Mouse (Mus musculus) frontal cortex, postnatal 10 days (tissue): ENCODE measurements around the gene Mob3c.
A peak's percentile ranks its signal among the peaks of the same experiment; 100 is the strongest.

ENCODE experiments used
- DNase-seq, 2 experiments: peaks; one replicate each; pipeline ENCODE4 v3.0.0; 2022; ENCODE audit warnings: low spot score in 2 of 2, mixed read lengths in 1 of 2

The Mob3c gene

DNA sequence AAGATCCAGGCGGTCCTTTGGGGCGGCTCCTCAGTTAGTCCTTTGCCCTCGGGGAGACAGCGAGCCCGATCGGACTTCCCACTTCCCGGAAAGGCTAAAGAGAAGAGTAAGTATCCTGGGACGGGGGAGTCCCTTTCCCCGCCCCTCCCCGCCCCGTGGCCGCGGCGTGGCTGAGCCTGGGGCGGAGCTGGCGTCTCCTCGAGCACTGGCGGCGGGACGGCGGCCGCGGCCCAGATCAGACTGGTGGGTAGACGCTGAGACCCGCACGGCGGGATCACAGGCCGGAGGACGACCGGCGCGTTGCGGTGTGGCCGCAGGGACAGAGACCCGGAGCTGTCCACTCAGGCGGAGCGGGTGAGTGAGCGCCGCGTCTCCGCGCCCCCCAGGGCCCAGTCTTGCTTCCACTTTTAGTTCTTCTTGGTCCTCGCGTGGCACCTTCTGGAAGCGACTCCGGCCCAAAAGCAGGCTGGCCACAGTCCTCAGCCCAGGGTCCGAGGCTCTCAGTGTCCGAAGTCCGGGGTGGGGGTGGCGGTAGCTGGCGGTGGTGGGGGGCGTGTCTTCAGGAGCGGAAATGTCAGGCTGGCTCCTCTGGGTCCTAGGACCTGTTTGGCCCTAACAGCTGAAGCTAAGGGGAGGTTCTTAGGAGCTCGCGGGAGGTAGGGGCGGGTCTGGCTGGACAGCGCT lies at the start of gene Mob3c:
Gene Mob3c, plus strand, starts transcription at position 205 of the 684 bp plus-strand sequence.
- peak; percentile 25 to 58 for DNase-seq

DNA sequence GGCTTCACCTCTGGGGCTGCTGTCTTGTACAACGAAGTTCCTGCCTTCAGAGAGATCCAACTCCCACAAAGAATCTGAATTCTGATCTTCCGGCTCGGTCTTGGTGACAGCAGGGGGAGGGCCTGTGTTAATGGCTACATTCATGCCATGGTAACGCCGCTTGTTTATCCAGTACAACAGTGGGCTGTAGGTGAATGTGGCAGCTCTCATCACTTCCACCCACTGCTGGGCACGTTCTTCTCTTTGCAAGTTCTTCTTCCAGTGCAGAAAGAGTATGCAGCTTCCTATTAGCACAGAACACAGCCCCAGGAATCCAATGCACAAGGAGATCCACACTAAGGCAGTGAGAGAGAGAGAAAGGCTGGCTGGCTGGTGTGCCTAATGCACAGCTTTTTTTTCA lies 47.6 kb upstream of the Mob3c start:
- DNase-seq = no peak

DNA sequence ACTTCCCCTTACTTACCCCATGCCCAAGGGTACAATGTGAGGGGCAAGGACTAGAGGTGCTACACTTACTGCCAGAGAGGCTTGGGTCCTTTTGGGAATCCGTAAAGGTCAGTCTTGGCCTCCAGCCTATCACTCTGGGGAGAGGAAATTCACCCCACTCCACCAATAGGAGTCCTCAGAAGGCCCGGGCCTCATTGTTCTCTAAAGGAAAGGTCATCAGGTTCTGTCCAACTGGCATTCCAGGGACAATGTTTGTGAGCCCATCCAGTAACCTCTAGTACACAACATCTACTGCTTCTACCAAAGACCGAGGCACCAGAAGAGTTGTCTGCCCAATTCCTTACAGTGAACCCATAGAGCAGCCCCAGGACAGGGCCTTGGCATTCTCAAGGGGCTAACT lies 47.0 kb upstream of the Mob3c start, which contains the start of gene Tex38:
Gene Tex38, minus strand, starts transcription at position 101 of the 400 bp plus-strand sequence.
- no peak for DNase-seq

DNA sequence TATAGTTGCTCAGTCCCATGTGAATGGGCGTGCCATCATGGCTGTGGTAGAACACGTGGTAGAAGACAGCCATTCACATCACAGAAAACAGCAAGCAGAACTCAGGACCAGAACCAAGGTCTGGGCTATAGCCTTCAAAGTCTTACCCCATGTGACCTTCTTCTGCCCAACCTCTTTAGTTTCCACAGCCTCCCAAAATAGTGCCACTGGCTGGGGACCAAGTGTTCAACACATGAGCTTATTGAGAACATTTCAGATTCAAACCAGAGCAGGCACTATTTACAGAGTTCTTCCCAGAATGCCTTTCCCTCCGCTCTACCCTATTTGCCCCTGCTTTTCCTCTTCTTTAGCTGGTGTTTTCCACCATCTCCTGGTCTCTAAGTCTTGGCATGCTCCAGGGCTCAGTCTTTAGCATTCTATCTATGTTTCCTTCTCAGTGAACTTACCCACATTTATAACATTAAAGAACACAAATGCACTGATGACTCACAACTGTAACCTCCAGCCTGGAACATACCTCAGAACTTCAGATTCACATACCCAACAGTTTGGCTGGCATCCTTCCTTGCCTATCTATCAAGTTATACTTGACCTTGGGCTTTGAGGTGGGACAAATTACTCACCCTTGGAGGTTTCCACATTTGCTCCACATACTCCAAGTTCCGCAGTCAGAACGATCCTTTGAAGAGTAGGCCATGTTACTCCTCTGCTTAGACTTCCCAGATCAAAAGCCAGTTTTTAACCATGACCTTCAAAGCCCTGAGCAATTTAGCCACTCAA lies 45.7 kb upstream of the Mob3c start:
- no peak for DNase-seq

DNA sequence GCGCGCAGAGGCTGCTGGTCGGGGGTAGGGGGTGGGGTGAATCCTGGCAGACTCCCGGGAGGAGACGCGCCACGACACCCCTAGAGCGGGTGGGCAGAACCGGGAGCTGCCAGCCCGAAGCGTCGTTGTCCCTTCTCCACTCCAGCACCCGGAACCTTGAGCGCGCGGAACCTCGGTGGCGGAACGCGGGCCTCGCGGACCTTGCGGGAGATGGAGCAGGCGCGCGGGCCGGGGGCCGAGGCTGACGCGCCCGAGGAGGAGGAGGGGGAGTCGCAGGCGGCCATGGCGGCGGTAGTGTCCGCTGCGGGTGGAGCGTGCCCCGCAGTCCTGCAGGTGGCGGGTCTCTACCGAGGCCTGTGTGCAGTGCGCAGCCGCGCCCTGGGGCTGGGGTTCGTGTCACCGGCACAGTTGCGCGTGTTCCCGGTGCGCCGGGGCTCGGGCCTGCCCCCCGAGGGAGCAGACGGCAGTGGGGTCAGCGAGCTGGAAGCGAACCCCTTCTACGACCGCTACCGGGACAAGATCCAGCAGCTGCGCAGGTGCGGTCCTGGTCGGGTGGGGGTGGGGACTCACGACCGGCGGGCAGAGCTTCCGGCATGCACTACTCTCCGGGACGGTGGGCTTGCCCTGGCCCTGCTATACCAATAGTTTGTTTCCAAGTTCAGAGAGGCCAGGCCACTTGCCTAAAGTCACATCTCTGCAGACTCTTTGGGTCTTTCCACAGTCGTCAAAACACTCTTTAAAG lies 43.0 kb upstream of the Mob3c start, which contains the start of gene Atpaf1:
Gene Atpaf1, plus strand, starts transcription at position 44 of the 742 bp plus-strand sequence.
- DNase-seq = peak; percentile 66 to 80

DNA sequence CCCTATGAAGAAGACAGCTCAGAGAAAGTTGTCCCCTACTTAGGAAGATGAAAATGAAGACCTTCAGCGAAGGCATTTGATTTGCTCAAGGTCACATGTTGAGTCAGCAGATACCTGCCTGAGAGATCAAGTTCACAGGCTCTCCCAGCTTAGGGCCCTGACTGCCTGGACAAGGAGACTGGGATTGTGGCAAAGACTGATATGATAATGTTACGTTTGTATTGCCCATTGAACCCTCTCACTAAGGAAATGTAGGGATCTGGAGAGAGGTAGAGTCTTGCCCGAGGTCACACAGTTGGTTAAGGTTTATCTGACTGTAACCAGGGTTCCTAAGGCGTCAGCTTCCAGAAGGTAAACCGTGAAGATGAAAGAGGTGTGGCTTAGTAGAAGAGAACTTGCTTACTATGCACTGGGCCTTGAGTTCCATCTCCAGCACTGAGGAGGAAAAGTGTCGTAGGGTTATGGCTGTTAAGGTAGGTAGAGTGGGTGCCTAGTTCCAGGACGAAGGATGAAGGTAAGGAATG lies 42.3 kb upstream of the Mob3c start:
- DNase-seq = no peak

DNA sequence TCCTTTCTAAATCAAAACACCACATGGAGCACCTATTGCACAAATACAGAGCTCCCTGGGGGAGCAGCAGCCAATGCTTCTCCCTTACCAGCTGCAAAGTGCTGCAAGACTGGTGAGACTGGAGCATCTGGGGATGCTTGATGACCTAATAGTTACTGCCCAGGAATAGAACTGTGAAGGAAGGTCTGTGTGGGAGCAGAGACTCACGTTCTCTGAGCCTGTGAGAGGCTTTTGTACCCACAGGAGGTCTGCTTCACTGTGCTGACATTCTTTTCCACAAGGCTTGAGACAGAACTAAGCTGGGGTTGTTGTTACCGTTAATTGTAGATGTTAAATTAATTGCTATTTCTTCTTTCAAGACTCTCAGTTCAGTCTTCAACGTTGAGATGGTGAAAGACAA lies 37.0 kb upstream of the Mob3c start:
- DNase-seq = no peak

DNA sequence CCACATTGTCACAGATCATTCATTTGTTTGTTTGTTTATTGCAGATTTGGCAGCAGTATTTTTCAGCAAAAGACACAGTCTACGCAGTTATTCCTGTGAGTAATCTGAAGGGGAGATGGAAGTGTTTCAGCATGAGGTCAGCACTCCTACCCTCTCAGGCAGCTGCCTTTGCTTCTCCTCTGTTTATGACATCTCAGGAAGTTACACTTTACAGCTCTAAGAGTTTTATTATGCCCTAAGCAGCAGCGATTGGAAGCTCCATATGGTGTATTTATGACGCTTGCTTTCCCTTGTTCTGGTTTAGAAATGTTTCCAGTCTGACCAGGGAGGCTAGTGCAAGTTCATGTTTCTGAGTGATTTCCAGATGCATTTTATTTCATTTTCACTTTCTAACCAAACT lies 32.5 kb upstream of the Mob3c start:
- DNase-seq = no peak

DNA sequence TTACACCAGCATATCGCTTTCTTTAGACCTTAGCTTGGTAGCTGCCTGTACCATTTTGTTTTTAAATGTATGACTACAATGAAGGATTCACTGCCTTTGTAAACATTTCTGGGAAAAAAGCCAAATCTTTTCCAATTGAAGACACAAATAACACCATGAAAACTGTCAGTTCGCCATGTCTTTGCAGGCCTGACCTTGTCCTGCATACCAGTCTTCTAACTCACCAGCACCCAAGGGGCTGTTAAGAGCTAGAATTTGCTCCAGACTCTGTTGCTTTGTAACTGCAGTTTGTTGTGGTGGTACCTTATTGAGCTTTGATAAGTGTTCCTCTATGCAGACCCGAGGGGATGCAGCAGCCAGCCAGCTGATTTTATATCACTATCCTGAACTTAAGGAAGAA lies 27.9 kb upstream of the Mob3c start:
- DNase-seq = no peak

DNA sequence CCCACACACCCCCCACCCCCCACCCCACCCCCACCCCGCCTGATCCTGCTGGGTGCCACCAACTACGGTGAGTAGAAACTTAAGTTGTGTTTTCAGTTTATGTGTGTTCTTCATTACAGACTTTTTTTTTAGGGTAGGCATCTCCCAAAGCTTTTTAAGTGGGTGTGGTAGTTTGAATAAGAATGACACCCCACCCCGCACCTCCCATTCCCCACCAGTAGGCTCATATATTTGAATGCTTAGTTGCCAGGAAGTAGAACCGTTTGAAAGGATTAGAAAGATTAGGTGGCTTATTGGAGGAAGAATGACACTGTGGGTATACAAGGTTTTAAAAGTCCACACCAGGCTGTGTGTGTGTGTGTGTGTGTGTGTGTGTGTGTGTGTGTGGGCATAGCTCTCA lies 15.6 kb upstream of the Mob3c start:
- no peak for DNase-seq

DNA sequence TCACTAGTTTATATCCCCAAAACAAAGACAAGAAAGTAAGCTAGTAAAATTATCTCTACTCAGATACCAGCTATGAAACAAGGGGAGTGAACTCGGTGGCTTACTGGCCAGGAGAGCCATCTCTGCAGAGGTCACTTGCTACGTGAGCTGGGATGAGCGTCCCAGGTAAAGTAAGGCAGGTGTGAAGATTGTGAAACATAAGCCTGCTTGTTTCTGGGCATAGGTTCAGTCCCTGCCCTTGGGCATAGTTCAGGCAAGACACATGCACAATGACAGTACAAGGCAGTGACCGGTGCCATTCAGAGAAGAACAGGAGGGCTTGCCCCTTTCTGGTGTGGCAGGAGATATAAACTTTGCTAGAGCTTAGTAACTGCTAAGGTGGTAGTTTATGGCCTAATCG lies 12.3 kb upstream of the Mob3c start:
- no peak for DNase-seq

DNA sequence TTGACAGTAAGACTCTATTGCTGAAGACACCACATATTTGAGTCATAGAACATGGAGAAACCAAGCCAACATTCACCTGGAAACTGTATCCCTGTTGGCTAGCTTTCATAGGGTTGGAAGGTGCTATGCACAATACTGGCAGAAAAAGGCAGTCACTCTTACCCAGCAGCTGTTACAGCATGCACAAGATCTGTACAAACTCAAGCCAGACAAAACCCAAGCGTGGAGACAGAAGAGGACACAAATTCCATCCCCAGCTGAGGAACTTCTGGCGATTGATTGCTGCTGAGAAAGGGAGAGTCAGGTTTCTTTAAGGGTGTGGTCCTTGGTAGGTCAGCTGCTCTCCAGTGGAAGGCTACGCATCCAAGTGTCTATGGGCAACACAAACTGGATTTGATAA lies 7.7 kb upstream of the Mob3c start:
- DNase-seq = no peak

DNA sequence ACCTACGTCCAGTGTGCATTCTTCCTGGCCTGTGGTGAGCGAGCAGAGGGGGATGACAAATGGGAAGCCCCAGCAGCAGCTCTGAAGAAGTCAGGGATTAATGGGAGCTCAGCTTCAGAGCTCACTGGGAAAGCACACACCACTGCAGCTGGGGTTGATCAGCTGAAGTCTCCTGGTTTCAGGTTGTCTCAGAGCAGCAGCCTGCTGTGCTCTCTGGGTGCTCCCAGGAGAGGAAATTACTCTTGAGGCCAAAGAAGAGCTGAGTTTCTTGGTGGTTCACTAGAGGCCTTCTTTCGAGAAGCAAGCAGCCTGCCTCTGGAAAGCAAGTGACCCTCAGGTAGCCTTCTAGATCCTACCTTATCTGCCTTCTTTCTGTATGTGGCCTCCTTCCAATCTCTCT lies 6.9 kb upstream of the Mob3c start:
- no peak for DNase-seq

DNA sequence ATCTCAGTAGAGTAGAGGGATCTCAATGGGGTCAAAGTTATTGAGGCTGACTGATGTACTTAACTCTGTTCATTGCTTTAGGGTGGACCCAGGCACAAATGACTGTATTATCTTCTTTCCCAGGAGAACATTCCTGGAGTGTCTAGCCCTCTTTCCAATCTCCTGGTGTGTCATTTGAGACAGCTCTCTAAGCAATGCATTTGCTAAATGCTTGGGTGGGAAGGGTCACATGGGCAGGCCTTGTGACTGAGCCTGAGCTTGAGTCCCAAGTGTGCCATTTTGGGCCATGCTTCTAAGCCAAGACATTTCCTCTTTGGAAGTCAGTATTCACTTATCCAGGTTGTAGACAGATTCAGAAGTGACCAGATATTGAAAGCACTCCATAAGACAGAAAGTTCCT lies 6.5 kb upstream of the Mob3c start:
- DNase-seq = no peak

DNA sequence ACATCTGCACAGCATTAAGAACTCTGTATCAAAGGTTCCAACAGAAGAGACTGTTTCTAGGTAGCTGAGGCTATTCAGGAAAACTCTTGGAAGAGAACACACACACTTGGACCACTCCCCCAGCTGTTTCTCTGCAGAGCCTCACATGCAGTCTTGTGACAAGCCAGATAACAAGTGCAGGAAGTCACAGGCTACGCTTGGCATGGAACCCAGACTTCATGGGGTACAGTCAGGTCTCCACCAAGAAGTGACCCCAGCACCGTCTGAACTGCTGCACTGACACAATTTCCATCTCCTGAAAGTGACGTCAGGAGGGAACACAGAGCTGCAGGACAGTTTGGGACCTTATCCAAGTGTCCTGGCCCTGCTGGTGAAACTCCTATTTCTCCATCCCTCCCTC lies 6.0 kb upstream of the Mob3c start:
- no peak for DNase-seq

DNA sequence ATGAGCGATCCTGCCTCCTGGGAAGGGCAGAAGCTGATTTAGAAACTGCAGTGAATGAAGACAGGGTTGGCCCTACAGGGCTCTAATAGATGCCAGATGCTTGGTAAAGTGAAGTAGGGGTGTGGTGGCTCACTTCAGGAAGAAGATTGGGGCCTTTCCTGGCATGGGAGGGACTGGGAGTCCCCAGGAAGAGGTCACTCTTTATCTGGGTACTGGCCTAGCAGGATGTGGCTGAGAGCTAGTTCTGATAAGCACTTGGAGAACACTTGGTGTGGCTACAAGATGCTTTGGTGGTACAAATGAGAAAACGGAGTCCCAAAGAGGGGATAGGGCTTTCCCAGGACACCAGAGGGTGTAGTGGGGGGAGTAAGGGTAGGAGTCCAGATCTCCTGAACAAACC lies 3.7 kb upstream of the Mob3c start:
- DNase-seq = peak in 1 of 2 experiments; percentile 2

DNA sequence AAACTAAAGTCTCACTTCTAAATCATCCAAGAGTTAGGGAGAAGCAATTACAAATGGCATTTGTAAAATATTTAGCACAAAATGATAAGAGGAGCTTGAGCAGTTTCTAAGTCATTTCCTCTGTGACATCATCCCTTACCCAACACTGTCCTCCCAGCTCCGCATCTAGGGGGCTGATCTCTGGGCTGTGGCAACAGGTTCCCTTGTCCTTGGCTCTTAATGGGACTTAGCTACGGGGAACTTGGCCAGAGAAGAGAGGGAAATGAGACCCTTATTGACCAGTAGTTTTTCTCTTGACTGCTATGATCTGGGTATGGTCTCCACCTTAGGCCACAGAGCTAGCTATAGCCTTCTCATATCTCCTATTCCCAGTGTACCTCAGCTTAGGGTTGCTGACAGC lies 2.6 kb upstream of the Mob3c start:
- no peak for DNase-seq

DNA sequence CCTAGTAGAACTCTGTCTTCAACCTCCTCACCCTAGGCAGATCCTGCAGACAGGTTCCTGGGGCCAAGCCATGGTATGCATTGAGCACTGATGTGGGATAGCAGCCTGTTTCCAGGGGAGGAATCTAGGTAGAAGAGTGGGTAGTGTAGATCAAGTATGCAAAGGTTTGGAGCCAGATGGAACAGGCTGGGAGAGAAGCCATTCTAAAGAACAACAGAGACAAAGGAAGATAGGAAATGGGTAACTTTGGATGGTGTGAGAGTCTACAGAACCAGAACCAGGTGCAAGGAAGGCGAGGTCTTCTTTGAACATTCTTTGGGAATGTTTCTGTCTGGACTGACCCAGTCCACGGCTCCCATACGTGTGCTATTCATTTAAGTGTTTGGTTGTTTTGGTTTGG lies 826 bp upstream of the Mob3c start:
- no peak for DNase-seq

DNA sequence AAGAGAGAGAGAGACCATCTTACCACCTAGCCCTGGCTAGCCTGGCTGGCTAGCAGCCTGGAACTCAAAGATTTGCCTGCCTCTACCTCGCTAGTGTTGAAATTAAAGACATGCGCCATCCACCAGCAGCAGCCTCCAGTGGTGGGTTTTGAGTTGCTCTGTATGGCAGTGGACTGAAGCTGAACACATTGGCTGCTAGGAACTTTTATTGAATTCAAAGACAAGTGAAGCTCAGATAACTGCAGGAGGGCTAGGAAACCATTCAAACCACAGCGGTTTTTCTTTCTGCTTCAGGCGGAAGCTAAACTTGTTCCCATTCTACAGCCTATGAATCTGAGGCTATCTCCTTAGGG lies 381 bp upstream of the Mob3c start:
- DNase-seq = no peak

DNA sequence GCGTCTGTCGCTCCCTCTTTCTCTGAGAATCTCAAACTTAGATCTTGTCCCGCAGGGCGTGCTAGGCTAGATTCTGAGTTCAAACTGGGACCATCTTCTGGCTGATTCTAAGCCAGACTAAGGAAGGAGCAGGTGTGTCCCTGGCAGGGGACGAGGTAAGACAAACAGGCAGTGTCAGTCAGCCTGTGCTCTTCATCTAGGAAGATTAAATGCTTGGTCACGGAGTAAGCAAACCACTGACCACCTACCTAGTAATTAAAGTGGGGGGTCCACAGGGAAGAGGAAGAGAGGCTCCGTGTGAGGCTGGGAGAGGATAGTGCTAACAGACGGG lies 645 bp downstream of the Mob3c start:
- no peak for DNase-seq

DNA sequence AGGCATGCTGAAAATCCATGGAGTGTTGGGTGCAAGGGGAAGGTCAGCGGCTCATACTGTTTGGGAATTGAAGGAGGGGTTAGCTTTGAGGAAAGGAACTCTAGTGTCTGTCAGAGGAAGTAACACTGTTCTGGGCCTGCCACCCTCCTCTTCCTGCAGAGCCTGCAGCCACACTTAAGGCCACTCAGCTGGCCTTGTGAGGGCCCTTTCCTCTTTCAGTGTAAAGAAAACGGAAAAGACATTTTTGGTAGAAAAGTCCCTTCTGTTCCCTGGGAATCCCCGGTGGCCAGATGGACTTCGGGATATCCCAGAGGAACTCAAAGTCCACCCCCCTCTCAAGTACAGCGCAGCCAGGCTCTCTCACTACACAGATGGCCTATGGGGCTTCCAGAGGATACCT lies 2.6 kb downstream of the Mob3c start:
- DNase-seq = no peak

DNA sequence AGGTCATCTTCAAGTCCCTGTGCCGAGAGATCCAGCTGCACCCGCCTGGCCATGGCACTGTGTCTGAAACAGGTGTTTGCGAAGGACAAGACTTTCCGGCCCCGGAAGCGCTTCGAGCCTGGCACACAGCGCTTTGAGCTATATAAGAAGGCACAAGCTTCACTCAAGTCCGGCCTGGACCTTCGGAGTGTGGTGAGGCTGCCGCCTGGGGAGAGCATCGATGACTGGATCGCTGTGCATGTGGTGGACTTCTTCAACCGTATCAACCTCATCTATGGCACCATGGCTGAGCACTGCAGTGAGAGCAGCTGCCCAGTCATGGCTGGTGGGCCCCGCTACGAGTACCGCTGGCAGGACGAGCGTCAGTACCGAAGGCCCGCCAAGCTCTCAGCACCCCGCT lies 3.3 kb downstream of the Mob3c start:
- no peak for DNase-seq

DNA sequence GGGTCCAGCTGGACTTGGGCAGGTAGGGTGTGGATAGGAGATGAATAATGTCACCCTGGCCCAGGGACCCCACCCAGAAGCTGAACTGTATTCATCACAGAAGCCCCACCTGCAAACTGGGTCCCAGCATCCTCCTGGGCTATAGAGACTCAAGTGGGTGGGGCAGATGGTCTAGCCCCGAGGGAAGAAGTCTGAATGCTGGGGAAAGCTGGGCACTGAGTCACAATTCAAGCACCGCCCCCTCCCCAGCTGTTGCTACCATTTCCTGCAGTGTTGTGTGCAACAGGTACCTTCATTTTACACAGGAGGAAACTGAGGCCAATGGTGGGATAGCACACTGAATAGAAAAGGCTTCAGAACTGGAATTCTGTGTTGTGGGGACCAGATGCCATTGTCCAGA lies 4.1 kb downstream of the Mob3c start:
- DNase-seq = no peak
